Mouse (Mus musculus): ENCODE measurements around the gene Gdf9.

DNA sequence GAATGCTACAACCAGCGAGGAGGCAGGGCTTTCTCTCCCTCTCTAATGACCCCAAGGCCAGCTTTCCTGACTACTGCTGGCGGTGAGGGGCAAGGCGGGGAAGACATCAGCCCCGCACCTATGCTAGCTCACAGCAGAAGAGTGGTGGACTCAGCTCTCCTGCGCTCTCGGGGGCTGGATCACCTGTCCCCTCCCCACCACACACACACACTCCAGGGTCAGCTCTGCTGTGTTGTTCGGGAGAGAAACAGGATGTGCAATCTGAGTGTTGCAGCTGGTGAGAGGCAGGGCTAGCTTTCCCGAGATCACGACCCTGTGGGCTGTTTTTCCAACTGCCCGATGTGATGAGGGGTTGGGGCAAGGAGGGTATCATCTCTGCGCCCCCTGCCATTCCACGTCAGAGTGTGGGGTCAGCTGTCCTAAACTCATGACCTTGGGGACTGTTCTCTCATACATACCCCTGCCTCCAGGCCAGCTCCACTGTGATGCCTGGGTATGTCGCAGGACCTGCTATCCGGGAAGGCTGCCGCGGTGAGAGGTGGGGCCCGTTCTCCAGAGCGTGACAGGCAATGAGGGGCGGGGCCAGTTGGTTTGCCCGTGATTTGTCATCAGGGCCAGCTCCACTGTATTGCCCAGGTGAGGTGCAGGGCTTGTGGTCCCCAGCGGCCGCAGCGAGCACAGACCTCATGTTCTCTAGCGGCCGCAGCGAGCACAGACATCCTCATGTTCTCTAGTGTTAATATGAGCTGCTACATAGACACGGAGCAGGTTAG, 56.2 kb downstream of the Gdf9 start:
- no peak for TF ChIP-seq CTCF (IDR thresholded peaks at IDR 0.05; ENCODE audit: low read depth)
- TF ChIP-seq EP300 (IDR thresholded peaks at IDR 0.05; ENCODE audit: low read depth): no peak

Data from heart, postnatal 0 days (tissue).